Comparison of ENCODE assay signal across 25 mouse cellular contexts in genomic region chr3:136158059-136158458, GRCm38 (mm10).
"Had no signal": no experiment of that assay in that cellular context is flagged by ENCODE, and none has a peak within 500 bp of the region (broad histone marks: within the 10 kb centered on the region; RNA-seq: fewer than 3 reads in every experiment).

No protein-coding gene starts in this region.

- H3K9ac ChIP-seq: heart, embryonic 12.5 days; hindbrain, embryonic 12.5 days; hindbrain, embryonic 14.5 days; intestine, embryonic 15.5 days; limb, embryonic 13.5 days; limb, embryonic 15.5 days had no signal

- H3K9me3 ChIP-seq: heart, embryonic 10.5 days; heart, embryonic 12.5 days; hindbrain, embryonic 10.5 days; hindbrain, embryonic 12.5 days; intestine, embryonic 15.5 days; limb, embryonic 13.5 days; limb, embryonic 15.5 days had no signal

- H3K4me2 ChIP-seq: heart, embryonic 12.5 days; hindbrain, embryonic 12.5 days; hindbrain, embryonic 14.5 days; intestine, embryonic 15.5 days; limb, embryonic 13.5 days; limb, embryonic 15.5 days had no signal

- DNase-seq: gastrocnemius, adult 2 months; gastrocnemius, postnatal 10 days; gastrocnemius, postnatal 25 days; heart, adult 18-20 months; heart, postnatal 10 days; heart, postnatal 4 days; kidney, adult 18-20 months; kidney, adult 8-10 months; kidney, postnatal 10 days; kidney, postnatal 25 days; kidney, postnatal 4 days; layer of hippocampus, postnatal 36 days; left cerebral cortex, postnatal 4 days had no signal

- H3K4me3 ChIP-seq: gastrocnemius, adult 2 months; heart, embryonic 10.5 days; heart, embryonic 12.5 days; hindbrain, embryonic 10.5 days; hindbrain, embryonic 12.5 days; intestine, embryonic 15.5 days; layer of hippocampus, adult 2 months; limb, embryonic 13.5 days; limb, embryonic 15.5 days had no signal

- H3K4me1 ChIP-seq: heart, embryonic 10.5 days; heart, embryonic 12.5 days; hindbrain, embryonic 10.5 days; hindbrain, embryonic 12.5 days; intestine, embryonic 15.5 days; limb, embryonic 13.5 days; limb, embryonic 15.5 days had no signal

- H3K36me3 ChIP-seq: heart, embryonic 10.5 days; heart, embryonic 12.5 days; hindbrain, embryonic 10.5 days; hindbrain, embryonic 12.5 days; intestine, embryonic 15.5 days; limb, embryonic 13.5 days; limb, embryonic 15.5 days had no signal

- H3K27ac ChIP-seq: gastrocnemius, adult 2 months; heart, embryonic 10.5 days; hindbrain, embryonic 10.5 days; hindbrain, embryonic 12.5 days; hindbrain, embryonic 14.5 days; intestine, embryonic 15.5 days; layer of hippocampus, adult 2 months; limb, embryonic 13.5 days; limb, embryonic 15.5 days had no signal

- ATAC-seq: hindbrain, embryonic 16.5 days; inflammation-experienced regulatory T-cells, adult 6 months; intestine, embryonic 15.5 days; intestine, postnatal 0 days had no signal

- H3K27me3 ChIP-seq: heart, embryonic 12.5 days; hindbrain, embryonic 12.5 days; intestine, embryonic 15.5 days; limb, embryonic 13.5 days; limb, embryonic 15.5 days had no signal
